Mouse (Mus musculus) hindbrain, embryonic 11.5 days (tissue): ENCODE data around the gene Ugt1a10. TPM values are rescaled to one million over a fixed set of nuclear protein-coding genes. Genes with fewer than 3 reads are reported as not detected.

ENCODE experiments used
- ATAC-seq: fragments of 200-750 bp; cut with Nextera tagmentation; 2 replicates; pipeline ENCODE4 v1.8.0; 2017; ENCODE audit warnings: mild to moderate bottlenecking, moderate TSS enrichment, moderate library complexity; ENCODE audit not compliant: low FRiP score
- DNase-seq: peaks from one replicate; pipeline ENCODE4 v3.0.0-alpha.2; 2015; ENCODE audit warnings: low spot score
- H3K27ac ChIP-seq: fragments of 300-500 bp; sonication (generic); 2 replicates; pipeline ENCODE4 v1.5.1; 2014; ENCODE audit warnings: mild to moderate bottlenecking, low read depth, low read length
- H3K27me3 ChIP-seq: fragments of 300-500 bp; sonication (generic); 2 replicates; pipeline ENCODE4 v1.6.1; 2014; ENCODE audit warnings: mild to moderate bottlenecking, low read length, moderate library complexity, mixed read lengths; ENCODE audit not compliant: control insufficient read depth, insufficient read depth
- H3K36me3 ChIP-seq: fragments of 300-500 bp; sonication (generic); 2 replicates; pipeline ENCODE4 v1.6.1; 2014; ENCODE audit warnings: mild to moderate bottlenecking, low read length, moderate library complexity, mixed read lengths; ENCODE audit not compliant: control insufficient read depth, insufficient read depth
- H3K4me1 ChIP-seq: fragments of 300-500 bp; sonication (generic); replicated peaks from 2 replicates; pipeline ENCODE4 v1.6.1; 2014; ENCODE audit warnings: low read length, mixed read lengths; ENCODE audit not compliant: control insufficient read depth, insufficient read depth
- H3K4me2 ChIP-seq: fragments of 300-500 bp; sonication (generic); replicated peaks from 2 replicates; pipeline ENCODE4 v1.6.1; 2014; ENCODE audit warnings: mild to moderate bottlenecking, low read depth, low read length
- H3K4me3 ChIP-seq: fragments of 300-500 bp; sonication (generic); 2 replicates; pipeline ENCODE4 v1.5.1; 2014; ENCODE audit warnings: low read depth, low read length
- H3K9ac ChIP-seq: fragments of 300-500 bp; sonication (generic); 2 replicates; pipeline ENCODE4 v1.6.1; 2014; ENCODE audit warnings: low read depth, low read length
- H3K9me3 ChIP-seq: fragments of 300-500 bp; sonication (generic); 2 replicates; pipeline ENCODE4 v1.6.1; 2016; ENCODE audit warnings: low read length; ENCODE audit not compliant: control insufficient read depth
- WGBS: fragments of 180-500 bp; shearing (Covaris S2); extraction: QIAGEN DNeasy Blood & Tissue Kit; methylation state at CpG from one replicate; pipeline ENCODE4 v1.1.7; 2014; 5-methylcytosine and 5-hydroxymethylcytosine counted together
- polyA plus RNA-seq: library from polyadenylated mRNA; unstranded; fragments of >200 nt; fragmentation: Nextera tagmentation; extraction: Ambion mirVana; gene quantifications from 2 replicates; pipeline ENCODE4 v1.2.1, GENCODE M21; 2014

Ugt1a10 gene
- polyA plus RNA-seq, 1 experiment from 2014 or later = not detected

- Histone ChIP-seq H3K4me2 (no peak overlapping the region), H3K4me1 (no peaks in the 10 kb centered on the region), H3K36me3 (no peaks in the 10 kb centered on the region), H3K4me3 (no peak overlapping the region), H3K9ac (no peak overlapping the region), H3K9me3 (peaks cover 96% of the 10 kb centered on the region), H3K27me3 (no peaks in the 10 kb centered on the region), H3K27ac (no peak overlapping the region)
- ATAC-seq = no peak
- no peak for DNase-seq
- WGBS = 69% methylated on average over 7 of the region's 7 CpGs
These were observed 176.8 kb downstream of the Ugt1a10 start for GRCm38 (mm10) chr1:88231803-88232499.

GRCm38 (mm10) chr1:88232664-88233380 lies 177.6 kb downstream of the Ugt1a10 start:
- ATAC-seq = no peak

GRCm38 (mm10) chr1:88233421-88234247 lies 178.4 kb downstream of the Ugt1a10 start:
- no peaks in the 10 kb centered on the region for H3K27me3 ChIP-seq
- no peak overlapping the region for H3K9ac ChIP-seq
- no peak overlapping the region for H3K27ac ChIP-seq
- no peaks in the 10 kb centered on the region for H3K36me3 ChIP-seq
- H3K9me3 ChIP-seq = peaks cover 95% of the 10 kb centered on the region
- DNase-seq (no peak), ATAC-seq (no peak)
- H3K4me3 ChIP-seq = no peak overlapping the region
- WGBS = 67% methylated on average over 14 of the region's 14 CpGs
- no peak overlapping the region for H3K4me2 ChIP-seq
- H3K4me1 ChIP-seq = no peaks in the 10 kb centered on the region

More at GRCm38 (mm10) chr1:88232664-88233380, 177.6 kb downstream of the Ugt1a10 start:
- H3K36me3 ChIP-seq = no peaks in the 10 kb centered on the region
- H3K4me3 ChIP-seq = no peak overlapping the region
- no peaks in the 10 kb centered on the region for H3K4me1 ChIP-seq
- 56% methylated on average over 3 of the region's 3 CpGs for WGBS
- H3K27ac ChIP-seq = no peak overlapping the region
- H3K9ac ChIP-seq = no peak overlapping the region
- peaks cover 95% of the 10 kb centered on the region for H3K9me3 ChIP-seq
- no peak for DNase-seq
- H3K27me3 ChIP-seq = no peaks in the 10 kb centered on the region
- no peak overlapping the region for H3K4me2 ChIP-seq

- H3K9ac ChIP-seq = no peak overlapping the region
- H3K27me3 ChIP-seq = no peaks in the 10 kb centered on the region
- H3K4me1 ChIP-seq = no peaks in the 10 kb centered on the region
- no peak overlapping the region for H3K27ac ChIP-seq
- H3K4me3 ChIP-seq = no peak overlapping the region
- no peak for ATAC-seq
- 66% methylated on average over 4 of the region's 4 CpGs for WGBS
- no peak for DNase-seq
- H3K36me3 ChIP-seq = no peaks in the 10 kb centered on the region
- H3K4me2 ChIP-seq = no peak overlapping the region
- H3K9me3 ChIP-seq = peaks cover 95% of the 10 kb centered on the region
These were observed 179.0 kb downstream of the Ugt1a10 start for GRCm38 (mm10) chr1:88234248-88234610.

GRCm38 (mm10) chr1:88234646-88235045 lies 179.5 kb downstream of the Ugt1a10 start:
- Histone ChIP-seq H3K27ac (no peak overlapping the region), H3K36me3 (no peaks in the 10 kb centered on the region), H3K4me3 (no peak overlapping the region), H3K9me3 (peaks cover 95% of the 10 kb centered on the region), H3K4me2 (no peak overlapping the region), H3K27me3 (no peaks in the 10 kb centered on the region), H3K9ac (no peak overlapping the region), H3K4me1 (no peaks in the 10 kb centered on the region)
- ATAC-seq (no peak), DNase-seq (no peak)
- 46% methylated on average over 5 of the region's 5 CpGs for WGBS

- Histone ChIP-seq H3K27me3 (no peaks in the 10 kb centered on the region), H3K4me1 (no peaks in the 10 kb centered on the region), H3K27ac (no peak overlapping the region), H3K36me3 (no peaks in the 10 kb centered on the region), H3K9ac (no peak overlapping the region), H3K4me3 (no peak overlapping the region), H3K4me2 (no peak overlapping the region), H3K9me3 (peaks cover 95% of the 10 kb centered on the region)
- DNase-seq (no peak), ATAC-seq (no peak)
- WGBS = 65% methylated on average over 11 of the region's 11 CpGs
These were observed 180.1 kb downstream of the Ugt1a10 start for GRCm38 (mm10) chr1:88235046-88235893.

GRCm38 (mm10) chr1:88235894-88236415 lies 180.8 kb downstream of the Ugt1a10 start:
- DNase-seq = no peak
- 68% methylated on average over 4 of the region's 4 CpGs for WGBS
- Histone ChIP-seq H3K27me3 (no peaks in the 10 kb centered on the region), H3K4me3 (no peak overlapping the region), H3K9ac (no peak overlapping the region), H3K4me1 (no peaks in the 10 kb centered on the region), H3K27ac (no peak overlapping the region), H3K4me2 (no peak overlapping the region), H3K36me3 (no peaks in the 10 kb centered on the region), H3K9me3 (peaks cover 95% of the 10 kb centered on the region)
- ATAC-seq = no peak

- H3K4me1 ChIP-seq = no peaks in the 10 kb centered on the region
- no peak overlapping the region for H3K4me3 ChIP-seq
- DNase-seq (no peak), ATAC-seq (no peak)
- WGBS = 81% methylated on average over 5 of the region's 5 CpGs
- H3K27ac ChIP-seq = no peak overlapping the region
- H3K9me3 ChIP-seq = peaks cover 90% of the 10 kb centered on the region
- no peak overlapping the region for H3K9ac ChIP-seq
- no peaks in the 10 kb centered on the region for H3K27me3 ChIP-seq
- no peaks in the 10 kb centered on the region for H3K36me3 ChIP-seq
- H3K4me2 ChIP-seq = no peak overlapping the region
These were observed 182.1 kb downstream of the Ugt1a10 start for GRCm38 (mm10) chr1:88237311-88237710.
